Mouse (Mus musculus) G1E (cell line): ENCODE measurements around the gene T2.

Experiments used
- CTCF ChIP-seq: IDR thresholded peaks from 2 replicates; pipeline ENCODE4 v1.5.1; 2012; ENCODE audit warnings: low read depth, low read length, inconsistent platforms, mixed read lengths
- TAL1 ChIP-seq: conservative IDR thresholded peaks from 2 replicates; pipeline ENCODE4 v1.6.1; 2012; ENCODE audit warnings: low read depth, low read length, inconsistent platforms, mixed read lengths

DNA sequence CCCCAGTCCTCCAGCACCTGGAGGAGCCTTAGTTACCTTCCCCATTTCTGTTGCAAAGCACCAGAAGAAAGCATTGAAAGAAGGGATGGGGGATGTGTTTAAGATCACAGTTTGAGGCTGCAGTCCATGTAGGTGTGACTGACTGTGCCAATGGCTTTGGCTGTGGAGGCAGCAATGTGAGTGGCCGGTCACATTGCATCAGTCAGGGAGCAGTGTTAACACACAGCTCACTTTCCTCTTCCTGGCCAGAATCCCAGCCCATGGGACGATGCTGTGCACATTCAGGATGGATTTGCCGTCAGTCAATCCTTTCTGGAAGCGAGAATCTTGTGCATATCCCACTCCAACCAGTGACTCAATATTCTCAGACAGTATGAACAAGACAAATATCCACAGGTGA, 6.9 kb upstream of the T2 start:
- TF ChIP-seq CTCF (no peak), TAL1 (no peak)
